Mouse (Mus musculus): ENCODE data around the gene Pck1.

GRCm38 (mm10) chr2:173180026-173180425, 27.2 kb downstream of the Pck1 start:
- no peak for TF ChIP-seq CTCF (IDR thresholded peaks at IDR 0.05; ENCODE audit: control insufficient read depth, insufficient read depth, insufficient read length)
- no peak for TF ChIP-seq MYOG (IDR thresholded peaks at IDR 0.05; ENCODE audit: control insufficient read depth, extremely low read depth, insufficient read length)
- no peak for TF ChIP-seq USF1 (IDR thresholded peaks at IDR 0.05; ENCODE audit: low read depth)
- no peak for TF ChIP-seq MAX (IDR thresholded peaks at IDR 0.05)
